Mouse (Mus musculus): ENCODE results near the gene A830018L16Rik. TPM values are rescaled to one million over a fixed set of nuclear protein-coding genes. Genes with fewer than 3 reads are reported as not detected.
"Not testable (repeated sequence)": the region's sequence is repeated elsewhere in the genome, so short reads cannot be mapped to it uniquely, and the experiment has no call there.

The A830018L16Rik gene
- polyA plus RNA-seq, 1 experiment from 2014 or later: 0.13 TPM

GRCm38 (mm10) chr1:12008789-12009550 is 595.1 kb downstream of the A830018L16Rik start:
- Histone ChIP-seq H3K9ac (no peak overlapping the region), H3K4me3 (replicated peaks) (no peak overlapping the region), H3K9me3 (replicated peaks) (no peaks in the 10 kb centered on the region), H3K27ac (no peak overlapping the region), H3K27me3 (no peaks in the 10 kb centered on the region), H3K4me2 (no peak overlapping the region), H3K4me1 (replicated peaks) (no peaks in the 10 kb centered on the region), H3K36me3 (no peaks in the 10 kb centered on the region)
- ATAC-seq (ENCODE audit: low read depth) (no peak), DNase-seq (no peak)
- WGBS (ENCODE audit: insufficient replicate concordance): 27% methylated on average over 2 of the region's 2 CpGs

- H3K36me3 ChIP-seq: no peaks in the 10 kb centered on the region
- H3K9ac ChIP-seq: no peak overlapping the region
- no peaks in the 10 kb centered on the region for H3K9me3 ChIP-seq (replicated peaks)
- no peak overlapping the region for H3K4me2 ChIP-seq
- DNase-seq (no peak), ATAC-seq (ENCODE audit: low read depth) (no peak)
- no peak overlapping the region for H3K4me3 ChIP-seq (replicated peaks)
- no peaks in the 10 kb centered on the region for H3K27me3 ChIP-seq
- no peak overlapping the region for H3K27ac ChIP-seq
- no peaks in the 10 kb centered on the region for H3K4me1 ChIP-seq (replicated peaks)
These were observed 595.6 kb downstream of the A830018L16Rik start for GRCm38 (mm10) chr1:12009551-12009846.

GRCm38 (mm10) chr1:12010607-12011006 is 596.7 kb downstream of the A830018L16Rik start:
- DNase-seq (no peak), ATAC-seq (ENCODE audit: low read depth) (no peak)
- H3K27me3 ChIP-seq: no peaks in the 10 kb centered on the region
- no peak overlapping the region for H3K27ac ChIP-seq
- no peak overlapping the region for H3K9ac ChIP-seq
- H3K4me3 ChIP-seq (replicated peaks): no peak overlapping the region
- H3K36me3 ChIP-seq: no peaks in the 10 kb centered on the region
- H3K9me3 ChIP-seq (replicated peaks): no peaks in the 10 kb centered on the region
- H3K4me1 ChIP-seq (replicated peaks): no peaks in the 10 kb centered on the region
- WGBS (ENCODE audit: insufficient replicate concordance): 48% methylated on average over 1 of the region's 1 CpGs
- H3K4me2 ChIP-seq: no peak overlapping the region

GRCm38 (mm10) chr1:12020646-12021045 is 606.7 kb downstream of the A830018L16Rik start:
- 77% methylated on average over 5 of the region's 5 CpGs for WGBS (ENCODE audit: insufficient replicate concordance)
- H3K4me3 ChIP-seq (replicated peaks); H3K4me1 ChIP-seq (replicated peaks); H3K36me3 ChIP-seq; H3K27ac ChIP-seq; H3K27me3 ChIP-seq; ATAC-seq (ENCODE audit: low read depth); DNase-seq; H3K4me2 ChIP-seq; H3K9me3 ChIP-seq (replicated peaks); H3K9ac ChIP-seq: not testable (repeated sequence)
